Mouse (Mus musculus): ENCODE data around the gene Homer1. TPM values are rescaled to one million over a fixed set of nuclear protein-coding genes. Genes with fewer than 3 reads are reported as not detected.

Gene Homer1
- total and polyA plus RNA-seq, 2 experiments from 2014 or later = 9.7 to 64.4 TPM

GRCm38 (mm10) chr13:93320089-93320488 is 20.7 kb downstream of the Homer1 start:
- ATAC-seq (ENCODE audit: low FRiP score) (no peak), DNase-seq (ENCODE audit: low spot score) (no peak)
- no peak overlapping the region for H3K4me3 ChIP-seq (ENCODE audit: low read depth, low read length)
- H3K4me1 ChIP-seq (ENCODE audit: insufficient read depth, low read length) = no peaks in the 10 kb centered on the region
- no peaks in the 10 kb centered on the region for H3K9me3 ChIP-seq (ENCODE audit: low read length)
- no peaks in the 10 kb centered on the region for H3K27me3 ChIP-seq (ENCODE audit: insufficient read depth, low read length)
- H3K27ac ChIP-seq (ENCODE audit: low read depth, low read length) = no peak overlapping the region
- H3K9ac ChIP-seq (replicated peaks; ENCODE audit: low read length, poor library complexity, severe bottlenecking) = no peak overlapping the region
- 82% methylated on average over 5 of the region's 5 CpGs for WGBS
- H3K4me2 ChIP-seq (ENCODE audit: low read depth, low read length, poor library complexity, severe bottlenecking) = no peak overlapping the region
- TF ChIP-seq CTCF (IDR thresholded peaks at IDR 0.05) = no peak
- H3K36me3 ChIP-seq (ENCODE audit: insufficient read depth, low read length) = no peaks in the 10 kb centered on the region

- Histone ChIP-seq H3K4me2 (ENCODE audit: low read depth, low read length, poor library complexity, severe bottlenecking) (no peak overlapping the region), H3K27ac (ENCODE audit: low read depth, low read length) (no peak overlapping the region), H3K36me3 (ENCODE audit: insufficient read depth, low read length) (no peaks in the 10 kb centered on the region), H3K4me3 (ENCODE audit: low read depth, low read length) (no peak overlapping the region), H3K4me1 (ENCODE audit: insufficient read depth, low read length) (no peaks in the 10 kb centered on the region), H3K9me3 (ENCODE audit: low read length) (no peaks in the 10 kb centered on the region), H3K27me3 (ENCODE audit: insufficient read depth, low read length) (no peaks in the 10 kb centered on the region), H3K9ac (replicated peaks; ENCODE audit: low read length, poor library complexity, severe bottlenecking) (no peak overlapping the region)
- TF ChIP-seq CTCF (IDR thresholded peaks at IDR 0.05) = no peak
- DNase-seq (ENCODE audit: low spot score) (no peak), ATAC-seq (ENCODE audit: low FRiP score) (no peak)
- WGBS = 87% methylated on average over 3 of the region's 3 CpGs
Observed at GRCm38 (mm10) chr13:93326326-93326725, 26.9 kb downstream of the Homer1 start.

- H3K27me3 ChIP-seq (ENCODE audit: insufficient read depth, low read length) = no peaks in the 10 kb centered on the region
- no peaks in the 10 kb centered on the region for H3K9me3 ChIP-seq (ENCODE audit: low read length)
- no peak overlapping the region for H3K4me2 ChIP-seq (ENCODE audit: low read depth, low read length, poor library complexity, severe bottlenecking)
- no peak overlapping the region for H3K4me3 ChIP-seq (ENCODE audit: low read depth, low read length)
- H3K27ac ChIP-seq (ENCODE audit: low read depth, low read length) = no peak overlapping the region
- H3K36me3 ChIP-seq (ENCODE audit: insufficient read depth, low read length) = no peaks in the 10 kb centered on the region
- no peak overlapping the region for H3K9ac ChIP-seq (replicated peaks; ENCODE audit: low read length, poor library complexity, severe bottlenecking)
- no peak for TF ChIP-seq CTCF (IDR thresholded peaks at IDR 0.05)
- 77% methylated on average over 2 of the region's 2 CpGs for WGBS
- no peaks in the 10 kb centered on the region for H3K4me1 ChIP-seq (ENCODE audit: insufficient read depth, low read length)
- ATAC-seq (ENCODE audit: low FRiP score) (no peak), DNase-seq (ENCODE audit: low spot score) (no peak)
Observed at GRCm38 (mm10) chr13:93331721-93332120, 32.3 kb downstream of the Homer1 start.

- Histone ChIP-seq H3K4me2 (ENCODE audit: low read depth, low read length, poor library complexity, severe bottlenecking) (no peak overlapping the region), H3K4me1 (ENCODE audit: insufficient read depth, low read length) (no peaks in the 10 kb centered on the region), H3K36me3 (ENCODE audit: insufficient read depth, low read length) (no peaks in the 10 kb centered on the region), H3K27me3 (ENCODE audit: insufficient read depth, low read length) (no peaks in the 10 kb centered on the region), H3K4me3 (ENCODE audit: low read depth, low read length) (no peak overlapping the region), H3K27ac (ENCODE audit: low read depth, low read length) (no peak overlapping the region), H3K9me3 (ENCODE audit: low read length) (no peaks in the 10 kb centered on the region), H3K9ac (replicated peaks; ENCODE audit: low read length, poor library complexity, severe bottlenecking) (no peak overlapping the region)
- ATAC-seq (ENCODE audit: low FRiP score) (no peak), DNase-seq (ENCODE audit: low spot score) (no peak)
- no peak for TF ChIP-seq CTCF (IDR thresholded peaks at IDR 0.05)
- 95% methylated on average over 13 of the region's 13 CpGs for WGBS
Observed at GRCm38 (mm10) chr13:93332491-93332890, 33.1 kb downstream of the Homer1 start.

- 85% methylated on average over 3 of the region's 3 CpGs for WGBS
- no peak for TF ChIP-seq CTCF (IDR thresholded peaks at IDR 0.05)
- no peak overlapping the region for H3K4me3 ChIP-seq (ENCODE audit: low read depth, low read length)
- no peak overlapping the region for H3K9ac ChIP-seq (replicated peaks; ENCODE audit: low read length, poor library complexity, severe bottlenecking)
- no peaks in the 10 kb centered on the region for H3K4me1 ChIP-seq (ENCODE audit: insufficient read depth, low read length)
- H3K36me3 ChIP-seq (ENCODE audit: insufficient read depth, low read length) = no peaks in the 10 kb centered on the region
- ATAC-seq (ENCODE audit: low FRiP score) (no peak), DNase-seq (ENCODE audit: low spot score) (no peak)
- H3K27me3 ChIP-seq (ENCODE audit: insufficient read depth, low read length) = no peaks in the 10 kb centered on the region
- H3K27ac ChIP-seq (ENCODE audit: low read depth, low read length) = no peak overlapping the region
- H3K9me3 ChIP-seq (ENCODE audit: low read length) = no peaks in the 10 kb centered on the region
- no peak overlapping the region for H3K4me2 ChIP-seq (ENCODE audit: low read depth, low read length, poor library complexity, severe bottlenecking)
Observed at GRCm38 (mm10) chr13:93335337-93335736, 35.9 kb downstream of the Homer1 start.

- no peak for DNase-seq (ENCODE audit: low spot score)
- Histone ChIP-seq H3K4me1 (ENCODE audit: insufficient read depth, low read length) (no peaks in the 10 kb centered on the region), H3K36me3 (ENCODE audit: insufficient read depth, low read length) (no peaks in the 10 kb centered on the region), H3K9me3 (ENCODE audit: low read length) (no peaks in the 10 kb centered on the region), H3K27me3 (ENCODE audit: insufficient read depth, low read length) (no peaks in the 10 kb centered on the region), H3K4me3 (ENCODE audit: low read depth, low read length) (no peak overlapping the region), H3K9ac (replicated peaks; ENCODE audit: low read length, poor library complexity, severe bottlenecking) (no peak overlapping the region), H3K4me2 (ENCODE audit: low read depth, low read length, poor library complexity, severe bottlenecking) (no peak overlapping the region), H3K27ac (ENCODE audit: low read depth, low read length) (no peak overlapping the region)
- 64% methylated on average over 5 of the region's 5 CpGs for WGBS
- ATAC-seq (ENCODE audit: low FRiP score) = no peak
- no peak for TF ChIP-seq CTCF (IDR thresholded peaks at IDR 0.05)
Observed at GRCm38 (mm10) chr13:93338394-93338793, 39.0 kb downstream of the Homer1 start.
